Mouse (Mus musculus): ENCODE measurements at regions not wholly inside any gene's neighbourhood (a gene's known extent, or its start where the extent isn't known, plus 50 kb on each side); places are given as distances from the start of the nearest gene placed in this dataset.

DNA sequence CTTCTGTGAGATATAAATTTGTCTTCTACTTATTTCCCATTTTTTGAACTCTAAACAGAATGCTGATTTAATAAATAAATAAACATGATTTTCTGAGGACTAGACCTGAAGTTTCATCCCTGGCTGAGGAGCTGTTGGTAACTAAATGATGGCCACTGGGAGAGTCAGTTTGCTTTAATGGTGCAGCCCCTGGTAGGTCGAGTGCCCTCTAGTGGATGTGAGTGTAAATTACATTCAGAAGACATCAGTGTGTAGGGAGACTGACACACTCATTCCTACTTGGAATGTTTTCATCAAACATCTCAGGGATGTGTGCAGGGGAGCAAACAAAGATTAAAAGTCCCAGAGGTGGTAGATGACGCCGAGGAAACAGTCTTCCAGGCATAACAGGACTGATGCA lies 281.2 kb upstream of the Rasgrp1 start:
- peak; percentile 56; the same call in 1 of the 2 replicates for TF ChIP-seq CTCF (IDR thresholded peaks at IDR 0.05; ENCODE audit: low read depth, low read length)
- no peak for TF ChIP-seq POLR2A (IDR thresholded peaks at IDR 0.05; ENCODE audit: extremely low read depth, insufficient read depth, low read length)
- no peak overlapping the region for H3K4me3 ChIP-seq (ENCODE audit: insufficient read depth, low read depth, low read length)
- no peaks in the 10 kb centered on the region for H3K4me1 ChIP-seq (ENCODE audit: control insufficient read depth, insufficient read depth, low read length)
- peak; percentile 15 for DNase-seq (ENCODE audit: extremely low read depth, low read depth, low spot score)
- no peak overlapping the region for H3K27ac ChIP-seq (replicated peaks; ENCODE audit: insufficient read depth, low read depth, low read length)
- no peaks in the 10 kb centered on the region for H3K79me2 ChIP-seq (ENCODE audit: control insufficient read depth, insufficient read depth, low read length)
- H3K27me3 ChIP-seq (ENCODE audit: control insufficient read depth, insufficient read depth, low read length): no peaks in the 10 kb centered on the region
- H3K9ac ChIP-seq (ENCODE audit: low read depth, low read length): no peak overlapping the region
- no peaks in the 10 kb centered on the region for H3K36me3 ChIP-seq (ENCODE audit: control insufficient read depth, insufficient read depth, low read length)
- WGBS: 46% methylated on average over 3 of the region's 3 CpGs

DNA sequence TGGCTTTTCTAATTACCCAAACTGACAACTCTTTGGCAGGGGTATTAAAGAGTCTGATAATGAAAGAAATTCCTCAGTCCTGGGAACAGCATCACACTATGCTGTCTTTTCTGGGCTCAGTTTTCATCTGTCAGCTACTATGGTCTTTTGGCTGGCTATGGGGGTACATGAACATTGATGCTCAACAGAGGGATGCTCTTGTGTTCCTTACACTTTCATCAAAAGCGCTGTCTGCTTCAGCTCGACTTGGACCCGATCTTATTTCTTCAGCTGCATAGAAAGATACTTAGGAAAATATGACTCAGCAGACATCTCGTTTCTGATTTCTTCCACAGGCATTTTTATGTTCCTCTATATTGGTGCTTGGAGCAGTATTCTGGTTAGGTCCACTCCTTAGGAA lies 292.1 kb upstream of the Rasgrp1 start:
- DNase-seq (ENCODE audit: extremely low read depth, low read depth, low spot score): no peak
- H3K36me3 ChIP-seq (ENCODE audit: control insufficient read depth, insufficient read depth, low read length): no peaks in the 10 kb centered on the region
- H3K79me2 ChIP-seq (ENCODE audit: control insufficient read depth, insufficient read depth, low read length): no peaks in the 10 kb centered on the region
- WGBS: 81% methylated on average over 4 of the region's 4 CpGs
- TF ChIP-seq CTCF (IDR thresholded peaks at IDR 0.05; ENCODE audit: low read depth, low read length): no peak
- no peak for TF ChIP-seq POLR2A (IDR thresholded peaks at IDR 0.05; ENCODE audit: extremely low read depth, insufficient read depth, low read length)
- H3K27ac ChIP-seq (replicated peaks; ENCODE audit: insufficient read depth, low read depth, low read length): no peak overlapping the region
- no peak overlapping the region for H3K9ac ChIP-seq (ENCODE audit: low read depth, low read length)
- no peak overlapping the region for H3K4me3 ChIP-seq (ENCODE audit: insufficient read depth, low read depth, low read length)
- no peaks in the 10 kb centered on the region for H3K4me1 ChIP-seq (ENCODE audit: control insufficient read depth, insufficient read depth, low read length)
- no peaks in the 10 kb centered on the region for H3K27me3 ChIP-seq (ENCODE audit: control insufficient read depth, insufficient read depth, low read length)

DNA sequence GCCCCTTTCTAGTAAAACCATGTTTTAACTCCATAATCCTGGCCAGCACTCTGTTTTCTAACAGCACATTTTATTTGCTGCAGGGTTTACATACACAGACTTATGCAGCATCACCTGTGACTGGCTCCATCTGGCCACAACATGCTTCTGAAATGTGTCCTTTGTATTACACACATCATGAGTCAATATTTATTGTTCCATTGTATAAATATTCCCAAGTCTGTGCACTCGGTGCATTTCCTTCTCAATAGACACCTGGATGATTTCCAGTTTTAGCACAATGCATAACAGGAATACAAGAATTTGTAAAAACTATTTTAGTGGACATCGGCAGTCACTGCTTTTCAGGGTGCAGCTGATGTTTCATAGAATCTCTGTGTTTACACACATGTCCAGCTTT lies 294.6 kb upstream of the Rasgrp1 start:
- Histone ChIP-seq H3K36me3 (ENCODE audit: control insufficient read depth, insufficient read depth, low read length) (no peaks in the 10 kb centered on the region), H3K79me2 (ENCODE audit: control insufficient read depth, insufficient read depth, low read length) (no peaks in the 10 kb centered on the region), H3K4me1 (ENCODE audit: control insufficient read depth, insufficient read depth, low read length) (no peaks in the 10 kb centered on the region), H3K9ac (ENCODE audit: low read depth, low read length) (no peak overlapping the region), H3K27me3 (ENCODE audit: control insufficient read depth, insufficient read depth, low read length) (no peaks in the 10 kb centered on the region), H3K4me3 (ENCODE audit: insufficient read depth, low read depth, low read length) (no peak overlapping the region), H3K27ac (replicated peaks; ENCODE audit: insufficient read depth, low read depth, low read length) (no peak overlapping the region)
- DNase-seq (ENCODE audit: extremely low read depth, low read depth, low spot score): no peak
- WGBS: 47% methylated on average over 2 of the region's 2 CpGs
- TF ChIP-seq CTCF (IDR thresholded peaks at IDR 0.05; ENCODE audit: low read depth, low read length) (no peak), POLR2A (IDR thresholded peaks at IDR 0.05; ENCODE audit: extremely low read depth, insufficient read depth, low read length) (no peak)

DNA sequence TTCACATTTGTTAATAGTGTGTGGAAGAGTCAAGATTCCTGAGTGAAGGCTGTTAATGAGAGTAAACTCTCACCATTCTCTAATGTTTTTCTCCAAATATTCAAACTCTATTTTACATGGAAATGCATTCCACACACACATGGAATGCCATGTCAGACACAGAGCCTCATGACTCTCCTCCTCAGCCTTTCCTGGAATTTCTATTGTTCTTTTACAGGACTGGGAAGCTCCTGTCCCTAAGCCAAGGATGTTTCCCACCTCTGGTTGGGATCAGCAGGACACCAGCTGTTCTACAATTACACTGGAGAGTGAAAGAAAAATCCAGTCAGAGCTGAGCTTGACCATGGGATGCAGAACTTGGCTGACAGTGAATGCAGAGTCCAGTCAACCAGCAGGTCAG lies 309.3 kb upstream of the Rasgrp1 start:
- H3K27me3 ChIP-seq (ENCODE audit: control insufficient read depth, insufficient read depth, low read length): no peaks in the 10 kb centered on the region
- H3K27ac ChIP-seq (replicated peaks; ENCODE audit: insufficient read depth, low read depth, low read length): no peak overlapping the region
- H3K9ac ChIP-seq (ENCODE audit: low read depth, low read length): no peak overlapping the region
- TF ChIP-seq CTCF (IDR thresholded peaks at IDR 0.05; ENCODE audit: low read depth, low read length) (no peak), POLR2A (IDR thresholded peaks at IDR 0.05; ENCODE audit: extremely low read depth, insufficient read depth, low read length) (no peak)
- H3K79me2 ChIP-seq (ENCODE audit: control insufficient read depth, insufficient read depth, low read length): no peaks in the 10 kb centered on the region
- H3K4me3 ChIP-seq (ENCODE audit: insufficient read depth, low read depth, low read length): no peak overlapping the region
- no peak for DNase-seq (ENCODE audit: extremely low read depth, low read depth, low spot score)
- H3K4me1 ChIP-seq (ENCODE audit: control insufficient read depth, insufficient read depth, low read length): no peaks in the 10 kb centered on the region
- H3K36me3 ChIP-seq (ENCODE audit: control insufficient read depth, insufficient read depth, low read length): no peaks in the 10 kb centered on the region

DNA sequence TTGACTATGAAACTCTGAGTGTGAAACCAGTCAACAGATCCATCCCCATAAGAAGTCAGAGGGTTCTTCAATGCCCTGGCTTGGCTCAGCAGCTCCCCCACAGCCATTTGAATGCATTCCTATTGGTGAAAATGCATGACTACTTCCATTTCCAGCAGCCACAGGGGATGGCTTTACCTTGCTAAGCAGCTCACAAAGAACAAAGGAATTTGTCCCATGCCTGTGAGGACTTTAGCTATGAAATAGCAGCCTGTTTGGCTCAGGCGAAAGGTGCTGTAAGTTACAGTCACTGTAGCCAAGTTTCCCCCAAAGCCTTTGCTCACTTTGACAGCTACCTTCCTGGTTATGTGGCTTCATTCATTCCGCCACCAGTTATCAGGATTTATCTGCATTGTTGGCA lies 309.8 kb upstream of the Rasgrp1 start:
- TF ChIP-seq POLR2A (IDR thresholded peaks at IDR 0.05; ENCODE audit: extremely low read depth, insufficient read depth, low read length): no peak
- TF ChIP-seq CTCF (IDR thresholded peaks at IDR 0.05; ENCODE audit: low read depth, low read length): no peak

DNA sequence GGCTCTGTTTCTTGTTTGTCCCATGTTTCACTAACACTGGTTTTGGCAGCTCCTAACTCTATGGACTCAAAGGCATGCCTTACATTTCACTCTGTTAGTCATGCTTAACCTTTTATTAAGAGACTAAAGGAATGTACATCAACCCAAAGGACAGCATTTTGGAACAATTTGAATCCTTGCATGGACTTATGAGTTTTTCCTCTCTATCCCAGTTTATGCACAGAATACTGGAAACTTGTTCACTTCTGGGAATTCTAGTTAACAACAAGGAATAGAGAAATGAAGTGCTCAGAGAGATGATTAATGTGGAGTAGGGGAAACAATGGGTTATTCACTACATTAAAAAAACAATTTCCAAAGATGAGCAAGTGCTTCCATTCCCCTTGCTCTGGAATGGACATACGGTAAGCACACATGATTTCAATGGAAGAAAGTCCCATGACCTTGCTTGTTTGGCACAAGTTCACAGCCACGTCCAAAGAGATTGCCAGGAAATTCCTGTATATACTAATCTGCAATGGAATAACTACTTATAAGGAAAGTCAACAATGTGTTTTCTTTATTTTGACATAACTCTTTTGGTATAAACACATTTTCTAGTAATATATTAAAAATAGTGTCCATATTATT lies 313.9 kb upstream of the Rasgrp1 start:
- Histone ChIP-seq H3K4me1 (ENCODE audit: control insufficient read depth, insufficient read depth, low read length) (no peaks in the 10 kb centered on the region), H3K27ac (replicated peaks; ENCODE audit: insufficient read depth, low read depth, low read length) (no peak overlapping the region), H3K79me2 (ENCODE audit: control insufficient read depth, insufficient read depth, low read length) (no peaks in the 10 kb centered on the region), H3K36me3 (ENCODE audit: control insufficient read depth, insufficient read depth, low read length) (no peaks in the 10 kb centered on the region), H3K27me3 (ENCODE audit: control insufficient read depth, insufficient read depth, low read length) (no peaks in the 10 kb centered on the region), H3K9ac (ENCODE audit: low read depth, low read length) (no peak overlapping the region), H3K4me3 (ENCODE audit: insufficient read depth, low read depth, low read length) (no peak overlapping the region)
- WGBS: 70% methylated on average over 2 of the region's 2 CpGs
- no peak for DNase-seq (ENCODE audit: extremely low read depth, low read depth, low spot score)
- TF ChIP-seq CTCF (IDR thresholded peaks at IDR 0.05; ENCODE audit: low read depth, low read length) (no peak), POLR2A (IDR thresholded peaks at IDR 0.05; ENCODE audit: extremely low read depth, insufficient read depth, low read length) (no peak)

More for the DNA sequence above, 309.8 kb upstream of the Rasgrp1 start:
- WGBS: 46% methylated on average over 2 of the region's 2 CpGs
- Histone ChIP-seq H3K79me2 (ENCODE audit: control insufficient read depth, insufficient read depth, low read length) (no peaks in the 10 kb centered on the region), H3K36me3 (ENCODE audit: control insufficient read depth, insufficient read depth, low read length) (no peaks in the 10 kb centered on the region), H3K27ac (replicated peaks; ENCODE audit: insufficient read depth, low read depth, low read length) (no peak overlapping the region), H3K4me1 (ENCODE audit: control insufficient read depth, insufficient read depth, low read length) (no peaks in the 10 kb centered on the region), H3K4me3 (ENCODE audit: insufficient read depth, low read depth, low read length) (no peak overlapping the region), H3K27me3 (ENCODE audit: control insufficient read depth, insufficient read depth, low read length) (no peaks in the 10 kb centered on the region), H3K9ac (ENCODE audit: low read depth, low read length) (no peak overlapping the region)
- DNase-seq (ENCODE audit: extremely low read depth, low read depth, low spot score): no peak

All from liver, adult 2 months (tissue).